Mouse (Mus musculus) intestine, postnatal 0 days (tissue): ENCODE data around the gene Nle1. TPM values are rescaled to one million over a fixed set of nuclear protein-coding genes. Genes with fewer than 3 reads are reported as not detected.

Source experiments
- ATAC-seq: fragments of 200-750 bp; cut with Nextera tagmentation; 2 replicates; pipeline ENCODE4 v1.8.0; 2017; ENCODE audit warnings: mild to moderate bottlenecking, moderate TSS enrichment, moderate library complexity
- H3K27ac ChIP-seq: fragments of 300-500 bp; sonication (generic); 2 replicates; pipeline ENCODE4 v1.5.1; 2014; ENCODE audit warnings: mild to moderate bottlenecking, low read depth, low read length, moderate library complexity
- H3K27me3 ChIP-seq: fragments of 300-500 bp; sonication (generic); replicated peaks from 2 replicates; pipeline ENCODE4 v1.6.1; 2014; ENCODE audit warnings: low read length, mixed read lengths; ENCODE audit not compliant: control insufficient read depth, insufficient read depth
- H3K36me3 ChIP-seq: fragments of 300-500 bp; sonication (generic); 2 replicates; pipeline ENCODE4 v1.6.1; 2014; ENCODE audit warnings: mild to moderate bottlenecking, moderate library complexity; ENCODE audit not compliant: control insufficient read depth, insufficient read depth
- H3K4me1 ChIP-seq: fragments of 300-500 bp; sonication (generic); replicated peaks from 2 replicates; pipeline ENCODE4 v1.6.1; 2014; ENCODE audit warnings: antibody characterized with exemption, low read length, mixed read lengths; ENCODE audit not compliant: control insufficient read depth, insufficient read depth
- H3K4me2 ChIP-seq: fragments of 300-500 bp; sonication (generic); replicated peaks from 2 replicates; pipeline ENCODE4 v1.6.1; 2014; ENCODE audit warnings: low read depth, mild to moderate bottlenecking, moderate library complexity
- H3K4me3 ChIP-seq: fragments of 300-500 bp; sonication (generic); 2 replicates; pipeline ENCODE4 v1.5.1; 2014; ENCODE audit warnings: low read depth, low read length
- H3K9ac ChIP-seq: fragments of 300-500 bp; sonication (generic); 2 replicates; pipeline ENCODE4 v1.6.1; 2014; ENCODE audit warnings: mild to moderate bottlenecking, low read depth, low read length
- H3K9me3 ChIP-seq: fragments of 300-500 bp; sonication (generic); 2 replicates; pipeline ENCODE4 v1.6.1; 2016; ENCODE audit warnings: mixed run types; ENCODE audit not compliant: control insufficient read depth
- CTCF ChIP-seq: sonication (generic); IDR thresholded peaks from 2 replicates; pipeline ENCODE4 v1.5.1; 2016; ENCODE audit warnings: low read depth, mild to moderate bottlenecking, control low read depth, antibody characterized with exemption, moderate library complexity
- WGBS: fragments of 180-500 bp; shearing (Covaris S2); extraction: QIAGEN DNeasy Blood & Tissue Kit; methylation state at CpG from one replicate; pipeline ENCODE4 v1.1.7; 2014; 5-methylcytosine and 5-hydroxymethylcytosine counted together
- polyA plus RNA-seq: library from polyadenylated mRNA; unstranded; fragments of >200 nt; fragmentation: Nextera tagmentation; extraction: Ambion mirVana; gene quantifications from 2 replicates; pipeline ENCODE4 v1.2.1, GENCODE M21; 2015

Gene Nle1
- polyA plus RNA-seq, 1 experiment from 2014 or later, result 8.0 TPM

GRCm38 (mm10) chr11:82901606-82902310 is 6.5 kb downstream of the Nle1 start:
- Histone ChIP-seq H3K27ac (no peak overlapping the region), H3K4me2 (no peak overlapping the region), H3K9ac (no peak overlapping the region), H3K9me3 (no peaks in the 10 kb centered on the region), H3K4me3 (no peak overlapping the region), H3K27me3 (no peaks in the 10 kb centered on the region), H3K4me1 (no peaks in the 10 kb centered on the region), H3K36me3 (peaks cover 51% of the 10 kb centered on the region)
- no peak for TF ChIP-seq CTCF
- WGBS, result 92% methylated on average over 20 of the region's 20 CpGs
- no peak for ATAC-seq

DNA sequence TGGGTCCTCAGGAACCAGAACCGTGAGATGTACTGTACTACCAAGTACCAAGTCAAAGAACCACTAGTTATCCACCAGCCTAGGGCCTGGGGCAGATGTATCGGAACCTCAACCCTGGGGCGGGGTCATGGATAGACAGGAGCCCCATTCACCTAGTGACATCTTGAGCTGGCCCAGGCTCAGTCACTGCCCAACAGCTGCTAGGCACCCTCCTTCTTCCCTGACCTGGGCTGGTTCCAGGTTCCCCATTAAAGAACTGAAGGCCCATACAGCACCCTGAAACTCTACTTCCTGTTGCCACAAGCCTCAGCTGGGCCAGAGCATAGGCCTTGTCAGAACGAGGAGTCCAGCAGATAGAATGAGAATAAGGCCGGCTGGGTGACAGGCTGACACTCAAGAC is 8.5 kb downstream of the Nle1 start:
- no peak overlapping the region for H3K27ac ChIP-seq
- no peak overlapping the region for H3K4me2 ChIP-seq
- no peak for ATAC-seq
- H3K9ac ChIP-seq, result no peak overlapping the region
- TF ChIP-seq CTCF, result no peak
- 96% methylated on average over 5 of the region's 5 CpGs for WGBS
- H3K36me3 ChIP-seq, result peaks cover 44% of the 10 kb centered on the region
- H3K4me1 ChIP-seq, result no peaks in the 10 kb centered on the region
- no peaks in the 10 kb centered on the region for H3K27me3 ChIP-seq
- no peaks in the 10 kb centered on the region for H3K9me3 ChIP-seq
- no peak overlapping the region for H3K4me3 ChIP-seq

- Histone ChIP-seq H3K27ac (no peak overlapping the region), H3K27me3 (no peaks in the 10 kb centered on the region), H3K4me1 (no peaks in the 10 kb centered on the region), H3K36me3 (peaks cover 24% of the 10 kb centered on the region), H3K9ac (no peak overlapping the region), H3K4me3 (no peak overlapping the region), H3K4me2 (no peak overlapping the region), H3K9me3 (no peaks in the 10 kb centered on the region)
- no peak for TF ChIP-seq CTCF
- 83% methylated on average over 10 of the region's 10 CpGs for WGBS
- ATAC-seq, result no peak
These were observed 10.7 kb downstream of the Nle1 start for GRCm38 (mm10) chr11:82897478-82897877.

- Histone ChIP-seq H3K9me3 (no peaks in the 10 kb centered on the region), H3K4me2 (no peak within 1 kb of the TSS), H3K27ac (no peak within 1 kb of the TSS), H3K4me1 (no peaks in the 10 kb centered on the region; the same call in 1 of the 2 replicates), H3K9ac (no peak within 1 kb of the TSS), H3K27me3 (no peaks in the 10 kb centered on the region; the same call in 1 of the 2 replicates), H3K4me3 (no peak within 1 kb of the TSS), H3K36me3 (no peaks in the 10 kb centered on the region)
- no peak for ATAC-seq
- TF ChIP-seq CTCF, result no peak
- 55% methylated on average over 7 of the region's 7 CpGs for WGBS
These were observed 16.3 kb downstream of the Nle1 start, which contains the start of gene Fndc8 for GRCm38 (mm10) chr11:82891936-82892335. Gene Fndc8 (plus strand): TSS chr11:82892124.

GRCm38 (mm10) chr11:82890342-82890762 is 17.9 kb downstream of the Nle1 start, which contains the start of gene Rad51d:
Gene Rad51d (minus strand): TSS chr11:82890614.
- Histone ChIP-seq H3K4me1 (no peaks in the 10 kb centered on the region; the same call in 1 of the 2 replicates), H3K27ac (peak within 1 kb of the TSS; percentile 57), H3K4me3 (peak within 1 kb of the TSS; percentile 61), H3K36me3 (no peaks in the 10 kb centered on the region), H3K4me2 (peak within 1 kb of the TSS; percentile 81), H3K9ac (peak within 1 kb of the TSS; percentile 73), H3K9me3 (no peaks in the 10 kb centered on the region), H3K27me3 (no peaks in the 10 kb centered on the region; the same call in 1 of the 2 replicates)
- ATAC-seq, result peak; percentile 92
- 0% methylated on average over 26 of the region's 26 CpGs for WGBS
- peak; percentile 96 for TF ChIP-seq CTCF

GRCm38 (mm10) chr11:82889524-82890341 is 18.5 kb downstream of the Nle1 start:
- whole genome bisulfite sequencing, result 3% methylated on average over 31 of the region's 31 CpGs
- H3K9ac ChIP-seq, result peak overlapping the region; percentile 73
- H3K9me3 ChIP-seq, result no peaks in the 10 kb centered on the region
- no peaks in the 10 kb centered on the region; the same call in 1 of the 2 replicates for H3K4me1 ChIP-seq
- TF ChIP-seq CTCF, result 0 out of 2 replicates have a peak, but pooled peaks have one; percentile 19
- H3K36me3 ChIP-seq, result 0 out of 2 replicates have a peak, but pooled peaks cover 2% of the 10 kb centered on the region
- H3K4me2 ChIP-seq, result peak overlapping the region; percentile 81
- H3K27ac ChIP-seq, result peak overlapping the region; percentile 57
- peak overlapping the region; percentile 61 for H3K4me3 ChIP-seq
- no peaks in the 10 kb centered on the region; the same call in 1 of the 2 replicates for H3K27me3 ChIP-seq
- ATAC-seq, result peak; percentile 57
